Mouse (Mus musculus): ENCODE results near the gene Fam228b. TPM values are rescaled to one million over a fixed set of nuclear protein-coding genes. Genes with fewer than 3 reads are reported as not detected.

Fam228b gene
- total RNA-seq, 2 experiments from 2014 or later = 2.0 to 3.4 TPM

DNA sequence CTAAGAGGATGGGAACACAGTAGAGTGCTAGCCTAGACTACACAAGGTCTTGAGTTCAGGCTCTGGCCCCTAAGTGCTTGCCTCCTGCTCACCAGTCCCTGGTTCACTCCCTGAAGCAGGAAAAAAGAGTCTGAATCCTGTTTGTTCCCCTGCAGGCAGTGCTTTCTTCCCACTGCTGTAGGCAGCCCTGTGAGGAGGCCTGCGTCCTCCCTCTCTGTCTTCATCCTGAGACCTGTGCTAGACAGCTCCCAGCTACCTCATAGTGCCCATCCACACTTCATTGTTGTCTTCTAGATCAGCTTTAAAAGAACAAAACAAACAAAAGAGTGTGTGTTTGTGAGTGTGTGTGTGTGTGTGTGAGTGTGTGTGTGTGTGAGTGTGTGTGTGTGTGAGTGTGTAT lies 74.5 kb downstream of the Fam228b start:
- DNase-seq = no peak
- intact Hi-C loops (cut with DNase I) = no loop called here

DNA sequence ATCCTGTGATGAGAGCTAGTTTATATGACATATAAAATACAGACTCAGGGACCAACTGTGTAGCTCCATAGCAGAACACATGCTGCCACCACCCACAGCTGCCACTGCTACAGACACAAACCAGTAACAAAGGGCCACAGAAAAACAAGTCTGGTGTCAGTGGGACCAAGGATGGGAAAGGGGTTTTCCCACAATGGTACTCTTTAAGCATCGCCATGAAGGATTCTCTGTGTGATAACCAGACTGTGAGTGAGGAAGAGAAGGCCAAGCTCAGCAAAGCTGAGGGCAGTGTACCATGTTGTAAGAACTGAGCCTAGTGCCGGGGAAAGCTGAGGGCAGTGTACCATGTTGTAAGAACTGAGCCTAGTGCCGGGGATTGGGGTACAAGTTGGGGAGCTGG lies 77.9 kb downstream of the Fam228b start:
- DNase-seq = no peak
- intact Hi-C loops (cut with DNase I) = no loop called here

Other genes with a start within 250 kb of the Fam228b start
- gene Itsn2, start 176.6 kb downstream of the Fam228b start, total RNA-seq (2021) = 10 to 100 TPM; 35.4 to 43.5 TPM
- not detected for gene Gm3625, start 176.3 kb downstream of the Fam228b start, total RNA-seq (2021)
- gene Fam228a, start 30.8 kb downstream of the Fam228b start, total RNA-seq (2021) = not detected
- 1 to 10 TPM; 2.2 to 3.4 TPM for gene Pfn4, start 245 bp downstream of the Fam228b start, total RNA-seq (2021)
- gene Sf3b6, start 48.3 kb upstream of the Fam228b start, total RNA-seq (2021) = 10 to 100 TPM; 41.8 to 46.9 TPM
- 1 to 10 TPM; 1.3 to 1.5 TPM for gene Fkbp1b, start 72.3 kb upstream of the Fam228b start, total RNA-seq (2021)
- gene Wdcp, start 74.0 kb upstream of the Fam228b start, total RNA-seq (2021) = 1 to 10 TPM; 7.7 to 8.4 TPM
- under 1 TPM; 0.42 to 0.65 TPM for gene Mfsd2b, start 105.1 kb upstream of the Fam228b start, total RNA-seq (2021)
- 10 to 100 TPM; 67.8 to 69.2 TPM for gene Ubxn2a, start 138.4 kb upstream of the Fam228b start, total RNA-seq (2021)
- gene Atad2b, start 148.1 kb upstream of the Fam228b start, total RNA-seq (2021) = 10 to 100 TPM; 13.2 to 15.8 TPM

All from heart, postnatal 36 days (tissue).